Comparison of ENCODE assay signal across 8 mouse cellular contexts in genomic region chr11:98031443-98031770, GRCm38 (mm10). TPM values are rescaled to one million over a fixed set of nuclear protein-coding genes. Genes with fewer than 3 reads are reported as not detected.
DNase-seq lines count a peak whose midpoint lies in the region; ATAC-seq and TF ChIP-seq lines count a peak whose summit lies in the region.

No protein-coding gene starts in this region.

- H3K4me3 ChIP-seq in CH12.LX (replicated peaks in 1 of 3; ENCODE audit: low read depth in 2 of 3, low read length in 2 of 3, poor library complexity in 1 of 3), result no peak overlapping the region

- peaks cover 23% of the 10 kb centered on the region for H3K79me2 ChIP-seq in CH12.LX (replicated peaks; ENCODE audit: control insufficient read depth, extremely low read depth, insufficient read depth, poor library complexity, severe bottlenecking)

- peak; percentile 92 to 97 for TF ChIP-seq CTCF in CH12.LX (conservative IDR thresholded peaks at IDR 0.05 in 1 of 2, IDR thresholded peaks at IDR 0.05 in 1 of 2; ENCODE audit: low read depth in 2 of 2, low read length in 2 of 2)

- peak; percentile 73 for TF ChIP-seq POLR2A in CH12.LX (IDR thresholded peaks at IDR 0.05; ENCODE audit: low read depth, low read length)

- peaks cover 33 to 39% of the 10 kb centered on the region in 2 experiments for H3K36me3 ChIP-seq in CH12.LX (replicated peaks in 1 of 2; ENCODE audit: control insufficient read depth in 1 of 2, insufficient read depth in 1 of 2, low read length in 1 of 2)

- H3K4me2 ChIP-seq in CH12.LX (ENCODE audit: insufficient read depth, low read depth, poor library complexity, severe bottlenecking), result no peak overlapping the region

- peak; percentile 70 for DNase-seq in cerebellum, adult 11 months
- peak; percentile 87 for DNase-seq in CH12.LX (ENCODE audit: extremely low read depth)
- DNase-seq in c-Kit-positive CD71-negative TER-119-negative erythroid progenitor cells, embryonic 14.5 days (ENCODE audit: low read depth), result peak; percentile 86
- peak; percentile 69 for DNase-seq in gastrocnemius, postnatal 14 days
- DNase-seq in layer of hippocampus, adult 11-12 months (ENCODE audit: low spot score), result peak; percentile 84
- peak; percentile 87 for DNase-seq in lung, postnatal 14 days
- peak; percentile 68 to 85 for DNase-seq in spleen, postnatal 10 days (ENCODE audit: low spot score in 2 of 2)

- ATAC-seq in cerebellum, adult (ENCODE audit: insufficient number of reproducible peaks, low FRiP score, low TSS enrichment), result no peak

- TF ChIP-seq RAD21 in CH12.LX (IDR thresholded peaks at IDR 0.05; ENCODE audit: low read depth, low read length), result peak; percentile 87

- H3K9ac ChIP-seq in CH12.LX (ENCODE audit: insufficient read depth, low read depth), result no peak overlapping the region

- no peaks in the 10 kb centered on the region for H3K27me3 ChIP-seq in CH12.LX (replicated peaks)

- intact Hi-C loops in gastrocnemius, postnatal 14 days (cut with DNase I; ENCODE audit: low total_unique reads), result loop anchor here (10.0 kb wide), 1 partner anchor 113 kb away; no protein-coding TSS in a partner anchor

- H3K4me1 ChIP-seq in CH12.LX (ENCODE audit: control insufficient read depth in 1 of 2, insufficient read depth in 2 of 2), result peaks cover 14 to 20% of the 10 kb centered on the region in 2 experiments

- no peak overlapping the region for H3K27ac ChIP-seq in CH12.LX (ENCODE audit: insufficient read depth, low read depth)

- TF ChIP-seq EP300 in CH12.LX (IDR thresholded peaks at IDR 0.05; ENCODE audit: low read length), result no peak

- in situ Hi-C loops in CH12.LX (cut with MboI; ENCODE audit: low pct_ligation_motif_present, low pct_unique_long_range_greater_than_20kb, low sequenced_read_pairs), result no loop called here

- H3K9me3 ChIP-seq in CH12.LX (replicated peaks; ENCODE audit: low read length), result no peaks in the 10 kb centered on the region

- dilution Hi-C loops in CH12.LX (cut with MboI; ENCODE audit: extremely low pct_ligation_motif_present, extremely low pct_unique_long_range_greater_than_20kb, low sequenced_read_pairs), result no loop called here

TF ChIP-seq in CH12.LX, 34 proteins besides CTCF, POLR2A, EP300 and RAD21:
- TF ChIP-seq NELFE (IDR thresholded peaks at IDR 0.05; ENCODE audit: low read depth, low read length), result peak; percentile 50
- peak; percentile 18; the same call in 1 of the 2 replicates for TF ChIP-seq HCFC1 (IDR thresholded peaks at IDR 0.05; ENCODE audit: low read depth, low read length)
- TF ChIP-seq IRF4 (IDR thresholded peaks at IDR 0.05; ENCODE audit: low read depth, low read length), result peak; percentile 46; the same call in 1 of the 2 replicates
- TF ChIP-seq ZNF384 (IDR thresholded peaks at IDR 0.05; ENCODE audit: low read depth, low read length), result peak; percentile 72
- TF ChIP-seq BHLHE40 (IDR thresholded peaks at IDR 0.05; ENCODE audit: low read depth, low read length), result 0 out of 2 replicates have a peak, but pooled peaks have one; percentile 4
- no peak; the same call in 1 of the 2 replicates for TF ChIP-seq MXI1 (IDR thresholded peaks at IDR 0.05; ENCODE audit: low read depth, low read length)
- TF ChIP-seq TCF12 (IDR thresholded peaks at IDR 0.05; ENCODE audit: low read depth, low read length), result 0 out of 2 replicates have a peak, but pooled peaks have one; percentile 40
- TF ChIP-seq GABPA (IDR thresholded peaks at IDR 0.05; ENCODE audit: insufficient replicate concordance, low read depth, low read length), result no peak
- TF ChIP-seq MEF2A (IDR thresholded peaks at IDR 0.05; ENCODE audit: borderline replicate concordance, low read depth, low read length), result 0 out of 2 replicates have a peak, but pooled peaks have one; percentile 52
- no peak for TF ChIP-seq PAX5 (IDR thresholded peaks at IDR 0.05; ENCODE audit: low read length)
- no peak for TF ChIP-seq NRF1 (IDR thresholded peaks at IDR 0.05; ENCODE audit: low read depth, low read length)
- no peak for TF ChIP-seq MYC (IDR thresholded peaks at IDR 0.05; ENCODE audit: low read depth, low read length)
- TF ChIP-seq E2F4 (IDR thresholded peaks at IDR 0.05; ENCODE audit: insufficient replicate concordance, low read depth, low read length), result no peak
- peak; percentile 87 for TF ChIP-seq SMC3 (IDR thresholded peaks at IDR 0.05; ENCODE audit: low read depth, low read length)
- peak; percentile 80; the same call in 1 of the 2 replicates for TF ChIP-seq CHD2 (IDR thresholded peaks at IDR 0.05; ENCODE audit: low read length)
- peak; percentile 35 for TF ChIP-seq ELF1 (IDR thresholded peaks at IDR 0.05; ENCODE audit: low read depth, low read length)
- no peak for TF ChIP-seq CHD1 (IDR thresholded peaks at IDR 0.05; ENCODE audit: low read depth, low read length)
- peak; percentile 21; the same call in 1 of the 2 replicates for TF ChIP-seq SIN3A (IDR thresholded peaks at IDR 0.05; ENCODE audit: low read length)
- no peak for TF ChIP-seq TBP (conservative IDR thresholded peaks at IDR 0.05; ENCODE audit: low read depth, low read length)
- no peak for TF ChIP-seq MAX (IDR thresholded peaks at IDR 0.05; ENCODE audit: low read length)
- no peak for TF ChIP-seq ZKSCAN1 (IDR thresholded peaks at IDR 0.05; ENCODE audit: borderline replicate concordance, low read depth, low read length)
- TF ChIP-seq USF2 (conservative IDR thresholded peaks at IDR 0.05; ENCODE audit: low read depth, low read length), result no peak
- TF ChIP-seq ZC3H11A (IDR thresholded peaks at IDR 0.05; ENCODE audit: low read depth, low read length), result peak; percentile 50
- no peak for TF ChIP-seq ETS1 (conservative IDR thresholded peaks at IDR 0.05; ENCODE audit: low read depth, low read length)
- no peak for TF ChIP-seq KAT2A (IDR thresholded peaks at IDR 0.05; ENCODE audit: insufficient replicate concordance, low read length)
- TF ChIP-seq ZMIZ1 (IDR thresholded peaks at IDR 0.05; ENCODE audit: low read depth, low read length), result peak; percentile 33
- no peak for TF ChIP-seq USF1 (IDR thresholded peaks at IDR 0.05; ENCODE audit: low read depth, low read length)
- TF ChIP-seq POLR2AphosphoS2 (IDR thresholded peaks at IDR 0.05; ENCODE audit: low read depth, low read length), result peak; percentile 98
- no peak for TF ChIP-seq JUN (IDR thresholded peaks at IDR 0.05; ENCODE audit: insufficient read depth, low read depth, low read length)
- peak; percentile 57; the same call in 1 of the 2 replicates for TF ChIP-seq JUND (conservative IDR thresholded peaks at IDR 0.05; ENCODE audit: low read depth, low read length)
- TF ChIP-seq MAFK (IDR thresholded peaks at IDR 0.05; ENCODE audit: insufficient replicate concordance, low read length), result no peak
- no peak for TF ChIP-seq UBTF (IDR thresholded peaks at IDR 0.05; ENCODE audit: low read depth, low read length)
- TF ChIP-seq MAZ (IDR thresholded peaks at IDR 0.05; ENCODE audit: low read depth, low read length), result no peak
- no peak for TF ChIP-seq RCOR1 (conservative IDR thresholded peaks at IDR 0.05; ENCODE audit: low read depth, low read length)

RNA-seq across cellular contexts. Expression of gene Rpl19, which starts 4.9 kb away (rescaled TPM):
- total RNA-seq in CH12.LX (2012; rRNA removed) (5,182 and 5,259 TPM in 2 replicates), CH12.LX (2014; rRNA removed) (3,446 and 3,465 TPM in 2 replicates)
- 2,949 and 3,228 TPM in 2 replicates for polyA plus RNA-seq in CH12.LX (2012; ENCODE audit: insufficient read length, low read depth)
- 100 to 1,000 TPM; 628 to 686 TPM for total RNA-seq in gastrocnemius, postnatal 14 days (2021)

RNA-seq across cellular contexts. Expression of gene Cacnb1, which starts 8.6 kb away (rescaled TPM):
- 0.46 and 0.55 TPM in 2 replicates for total RNA-seq in CH12.LX (2012; rRNA removed)
- 0.12 TPM in 1 of 2 replicates, not detected in the other for total RNA-seq in CH12.LX (2014; rRNA removed)
- polyA plus RNA-seq in CH12.LX (2012; ENCODE audit: insufficient read length, low read depth), result 0.36 and 0.59 TPM in 2 replicates
- total RNA-seq in gastrocnemius, postnatal 14 days (2021), result 100 to 1,000 TPM; 281 to 311 TPM

RNA-seq across cellular contexts. Expression of gene Stac2, which starts 21.9 kb away (rescaled TPM):
- total RNA-seq in CH12.LX (2012; rRNA removed) (not detected in 2 replicates), CH12.LX (2014; rRNA removed) (not detected in 2 replicates)
- 0.07 and 0.11 TPM in 2 replicates for polyA plus RNA-seq in CH12.LX (2012; ENCODE audit: insufficient read length, low read depth)
- under 1 TPM; 0.07 to 0.29 TPM for total RNA-seq in gastrocnemius, postnatal 14 days (2021)

RNA-seq across cellular contexts. Expression of gene Arl5c, which starts 35.4 kb away (rescaled TPM):
- total RNA-seq in CH12.LX (2012; rRNA removed) (28.2 and 28.5 TPM in 2 replicates), CH12.LX (2014; rRNA removed) (32.2 and 33.1 TPM in 2 replicates)
- polyA plus RNA-seq in CH12.LX (2012; ENCODE audit: insufficient read length, low read depth), result 36.1 and 45.5 TPM in 2 replicates
- under 1 TPM; 0.64 to 0.75 TPM for total RNA-seq in gastrocnemius, postnatal 14 days (2021)

RNA-seq across cellular contexts. Expression of gene Plxdc1, which starts 45.2 kb away (rescaled TPM):
- total RNA-seq in CH12.LX (2012; rRNA removed) (0.04 and 0.08 TPM in 2 replicates), CH12.LX (2014; rRNA removed) (not detected in 2 replicates)
- polyA plus RNA-seq in CH12.LX (2012; ENCODE audit: insufficient read length, low read depth), result 0.16 TPM in 1 of 2 replicates, not detected in the other
- total RNA-seq in gastrocnemius, postnatal 14 days (2021), result 1 to 10 TPM; 6.2 to 8.0 TPM

Comparison
In these comparisons a context has a peak if more than half of its experiments do, and no peak if none do; other contexts are left out.
1. RNA of gene Rpl19, which starts 4.9 kb away (total RNA-seq): 3,446 to 5,259 TPM in CH12.LX; 628 to 686 TPM in gastrocnemius, postnatal 14 days; every median in the first group is over 4 times any median in the second.
2. RNA of gene Cacnb1, which starts 8.6 kb away (total RNA-seq): 281 to 311 TPM in gastrocnemius, postnatal 14 days; 0.12 to 0.55 TPM in CH12.LX; every median in the first group is over 100 times any median in the second.
3. Peak in every context shown above with its lines, with median percentiles within 50 percentile points of each other: DNase-seq.